Mouse (Mus musculus) olfactory bulb, adult 2 months (tissue): ENCODE results near the gene Speg. TPM values are rescaled to one million over a fixed set of nuclear protein-coding genes. Genes with fewer than 3 reads are reported as not detected.

Experiments used
- H3K27ac ChIP-seq: fragments of 200-500 bp; 2 replicates; pipeline ENCODE4 v1.5.1; 2012; ENCODE audit warnings: low read depth, low read length; ENCODE audit not compliant: insufficient read depth
- H3K4me1 ChIP-seq: fragments of 200-500 bp; 2 replicates; pipeline ENCODE4 v1.6.1; 2012; ENCODE audit warnings: low read length; ENCODE audit not compliant: control insufficient read depth, insufficient read depth
- H3K4me3 ChIP-seq: fragments of 200-500 bp; 2 replicates; pipeline ENCODE4 v1.5.1; 2012; ENCODE audit warnings: mild to moderate bottlenecking, low read depth, low read length, moderate library complexity; ENCODE audit not compliant: insufficient read depth
- CTCF ChIP-seq: fragments of 200-500 bp; IDR thresholded peaks from 2 replicates; pipeline ENCODE4 v1.5.1; 2012; ENCODE audit warnings: low read depth, mild to moderate bottlenecking, low read length, moderate library complexity; ENCODE audit not compliant: insufficient read depth
- POLR2A ChIP-seq: fragments of 200-500 bp; IDR thresholded peaks from 2 replicates; pipeline ENCODE4 v1.6.1; 2012; ENCODE audit warnings: mild to moderate bottlenecking, low read depth, low read length, moderate library complexity; ENCODE audit not compliant: insufficient read depth
- WGBS: fragments of 180-500 bp; shearing (Covaris S2); methylation state at CpG from one replicate; pipeline ENCODE4 v1.1.7; 2018; 5-methylcytosine and 5-hydroxymethylcytosine counted together
- polyA plus RNA-seq: library from polyadenylated mRNA; stranded (reverse); fragments of >200 nt; gene quantifications from 2 replicates; pipeline ENCODE4 v1.2.4, GENCODE M21; 2012; ENCODE audit warnings: low replicate concordance; ENCODE audit not compliant: missing spikeins, insufficient read depth, insufficient read length

Gene Speg
- polyA plus RNA-seq, 1 experiment: not detected

- TF ChIP-seq POLR2A: no peak
- no peak for TF ChIP-seq CTCF
- 17% methylated on average over 13 of the region's 13 CpGs for WGBS
- peak overlapping the region; percentile 7; the same call in 1 of the 2 replicates for H3K27ac ChIP-seq
- no peak overlapping the region for H3K4me3 ChIP-seq
- peaks cover 67% of the 10 kb centered on the region for H3K4me1 ChIP-seq
Measured at GRCm38 (mm10) chr1:75443247-75444024, 68.3 kb downstream of the Speg start.

- Histone ChIP-seq H3K4me3 (no peak overlapping the region), H3K27ac (peak overlapping the region; percentile 69), H3K4me1 (peaks cover 71% of the 10 kb centered on the region)
- TF ChIP-seq CTCF (no peak), POLR2A (no peak)
- WGBS: 48% methylated on average over 3 of the region's 3 CpGs
Measured at GRCm38 (mm10) chr1:75444208-75444607, 69.1 kb downstream of the Speg start.

GRCm38 (mm10) chr1:75445141-75445701 lies 70.1 kb downstream of the Speg start:
- WGBS: 1% methylated on average over 9 of the region's 9 CpGs
- H3K27ac ChIP-seq: peak overlapping the region; percentile 35
- TF ChIP-seq CTCF: no peak
- no peak for TF ChIP-seq POLR2A
- peaks cover 81% of the 10 kb centered on the region for H3K4me1 ChIP-seq
- no peak overlapping the region for H3K4me3 ChIP-seq

GRCm38 (mm10) chr1:75445751-75446611 lies 70.9 kb downstream of the Speg start:
- H3K27ac ChIP-seq: peak overlapping the region; percentile 63
- 2% methylated on average over 22 of the region's 22 CpGs for WGBS
- TF ChIP-seq POLR2A (no peak), CTCF (peak; percentile 93)
- peaks cover 89% of the 10 kb centered on the region for H3K4me1 ChIP-seq
- H3K4me3 ChIP-seq: no peak overlapping the region

- H3K4me3 ChIP-seq: no peak overlapping the region
- 12% methylated on average over 20 of the region's 20 CpGs for WGBS
- peak overlapping the region; percentile 63 for H3K27ac ChIP-seq
- no peak for TF ChIP-seq CTCF
- TF ChIP-seq POLR2A: no peak
- peaks cover 91% of the 10 kb centered on the region for H3K4me1 ChIP-seq
Measured at GRCm38 (mm10) chr1:75446656-75447055, 71.6 kb downstream of the Speg start.

- 0 out of 2 replicates have a peak overlapping the region, but pooled peaks have one; percentile 18 for H3K27ac ChIP-seq
- TF ChIP-seq CTCF (no peak), POLR2A (no peak)
- H3K4me1 ChIP-seq: peaks cover 93% of the 10 kb centered on the region
- WGBS: 16% methylated on average over 10 of the region's 10 CpGs
- H3K4me3 ChIP-seq: no peak overlapping the region
Measured at GRCm38 (mm10) chr1:75447265-75448051, 72.4 kb downstream of the Speg start.

GRCm38 (mm10) chr1:75448052-75448431 lies 72.9 kb downstream of the Speg start:
- WGBS: 18% methylated on average over 7 of the region's 7 CpGs
- TF ChIP-seq CTCF (no peak), POLR2A (no peak)
- no peak overlapping the region for H3K27ac ChIP-seq
- no peak overlapping the region for H3K4me3 ChIP-seq
- peaks cover 92% of the 10 kb centered on the region for H3K4me1 ChIP-seq

- TF ChIP-seq POLR2A (no peak), CTCF (no peak)
- WGBS: 13% methylated on average over 14 of the region's 14 CpGs
- Histone ChIP-seq H3K4me3 (peak overlapping the region; percentile 1; the same call in 1 of the 2 replicates), H3K4me1 (peaks cover 90% of the 10 kb centered on the region), H3K27ac (no peak overlapping the region)
Measured at GRCm38 (mm10) chr1:75448937-75449336, 73.8 kb downstream of the Speg start.
